Mouse (Mus musculus): ENCODE measurements around the gene Arhgef28.

DNA sequence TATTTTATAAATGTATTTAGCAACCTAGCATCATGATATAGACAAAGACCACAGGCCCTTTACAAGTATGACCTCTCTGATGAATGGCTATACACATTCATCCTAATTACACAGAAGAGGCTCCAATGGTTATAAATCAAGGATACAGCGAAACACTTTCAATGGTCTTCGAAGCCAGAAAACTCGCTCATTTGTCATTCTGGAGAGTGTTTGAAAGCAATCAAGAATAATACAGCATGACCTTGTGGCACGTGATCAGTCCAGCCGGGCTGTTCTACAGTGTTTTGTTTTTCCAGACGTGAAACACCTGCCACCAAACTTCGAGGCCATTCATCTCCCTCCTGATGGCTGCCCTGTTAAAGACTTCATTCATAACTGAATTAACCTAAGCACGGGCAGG lies 207.7 kb downstream of the Arhgef28 start:
- no peak for TF ChIP-seq POLR2A (IDR thresholded peaks at IDR 0.05; ENCODE audit: borderline replicate concordance, extremely low read depth, insufficient read depth, insufficient read length, poor library complexity, severe bottlenecking)
- TF ChIP-seq CTCF (IDR thresholded peaks at IDR 0.05; ENCODE audit: borderline replicate concordance, extremely low read depth, insufficient read depth, insufficient read length), result no peak
